Mouse (Mus musculus) heart, postnatal 0 days (tissue): ENCODE measurements around the gene Guk1.

Source experiments
- CTCF ChIP-seq: IDR thresholded peaks from 2 replicates; pipeline ENCODE4 v1.5.1; 2016; ENCODE audit warnings: antibody characterized with exemption, control low read depth, low read depth
- EP300 ChIP-seq: IDR thresholded peaks from 2 replicates; pipeline ENCODE4 v1.6.1; 2016; ENCODE audit warnings: antibody characterized with exemption, low read depth

- no peak for TF ChIP-seq CTCF
- no peak for TF ChIP-seq EP300
Observed at GRCm38 (mm10) chr11:59182864-59183331, 9.1 kb downstream of the Guk1 start, which contains the start of gene Gjc2.
